Mouse (Mus musculus) embryonic facial prominence, embryonic 12.5 days (tissue): ENCODE data around the gene Scn8a. TPM values are rescaled to one million over a fixed set of nuclear protein-coding genes. Genes with fewer than 3 reads are reported as not detected.

Experiments
- ATAC-seq: fragments of 200-750 bp; cut with Nextera tagmentation; 2 replicates; pipeline ENCODE4 v1.8.0; 2017; ENCODE audit not compliant: insufficient number of reproducible peaks, insufficient read depth, low FRiP score, low TSS enrichment
- H3K27ac ChIP-seq: fragments of 300-500 bp; sonication (generic); 2 replicates; pipeline ENCODE4 v1.5.1; 2016; ENCODE audit warnings: mild to moderate bottlenecking
- H3K27me3 ChIP-seq: fragments of 300-500 bp; sonication (generic); 2 replicates; pipeline ENCODE4 v1.6.1; 2016; ENCODE audit warnings: mild to moderate bottlenecking, moderate library complexity
- H3K36me3 ChIP-seq: fragments of 300-500 bp; sonication (generic); 2 replicates; pipeline ENCODE4 v1.6.1; 2016; ENCODE audit warnings: mild to moderate bottlenecking
- H3K4me1 ChIP-seq: fragments of 300-500 bp; sonication (generic); 2 replicates; pipeline ENCODE4 v1.6.1; 2016
- H3K4me2 ChIP-seq: fragments of 300-500 bp; sonication (generic); replicated peaks from 2 replicates; pipeline ENCODE4 v1.6.1; 2016; ENCODE audit warnings: mild to moderate bottlenecking, moderate library complexity
- H3K4me3 ChIP-seq: fragments of 300-500 bp; sonication (generic); 2 replicates; pipeline ENCODE4 v1.5.1; 2016; ENCODE audit warnings: mild to moderate bottlenecking
- H3K9ac ChIP-seq: fragments of 300-500 bp; sonication (generic); 2 replicates; pipeline ENCODE4 v1.6.1; 2016; ENCODE audit warnings: mild to moderate bottlenecking, moderate library complexity
- H3K9me3 ChIP-seq: fragments of 300-500 bp; sonication (generic); 2 replicates; pipeline ENCODE4 v1.6.1; 2016; ENCODE audit warnings: mild to moderate bottlenecking, moderate library complexity
- WGBS: fragments of 180-500 bp; shearing (Covaris S2); methylation state at CpG from one replicate; pipeline ENCODE4 v1.1.7; 2016; 5-methylcytosine and 5-hydroxymethylcytosine counted together
- polyA plus RNA-seq: library from polyadenylated mRNA; unstranded; fragments of >200 nt; fragmentation: Nextera tagmentation; extraction: Ambion mirVana; gene quantifications from 2 replicates; pipeline ENCODE4 v1.2.1, GENCODE M21; 2016

Scn8a gene
- polyA plus RNA-seq, 1 experiment from 2014 or later: 11.7 TPM

DNA sequence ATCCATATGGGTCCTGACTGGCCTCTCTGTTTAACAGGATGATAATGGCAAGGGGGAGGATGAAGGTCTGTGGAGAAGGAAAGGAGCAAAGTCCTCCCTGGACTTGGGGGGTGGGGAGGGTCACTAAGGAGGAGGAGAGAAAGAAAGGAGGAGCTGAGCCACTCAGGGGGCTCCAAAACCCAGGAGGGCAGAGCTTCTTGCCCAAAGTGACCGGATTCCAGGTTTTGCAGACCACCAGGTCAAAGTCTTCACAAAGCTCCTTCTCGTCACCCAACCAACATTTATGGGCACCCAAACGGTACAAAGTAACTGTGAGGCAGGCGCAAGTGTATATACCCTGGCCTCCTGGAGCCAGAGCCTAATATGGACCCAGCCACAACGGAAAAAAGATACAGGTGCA lies 206.0 kb downstream of the Scn8a start:
- Histone ChIP-seq H3K4me2 (peak overlapping the region; percentile 90), H3K4me3 (peak overlapping the region; percentile 95), H3K27me3 (no peaks in the 10 kb centered on the region), H3K4me1 (peaks cover 60% of the 10 kb centered on the region), H3K36me3 (no peaks in the 10 kb centered on the region), H3K9ac (no peak overlapping the region), H3K9me3 (no peaks in the 10 kb centered on the region), H3K27ac (peak overlapping the region; percentile 46; the same call in 1 of the 2 replicates)
- WGBS: 21% methylated on average over 5 of the region's 5 CpGs
- no peak for ATAC-seq

DNA sequence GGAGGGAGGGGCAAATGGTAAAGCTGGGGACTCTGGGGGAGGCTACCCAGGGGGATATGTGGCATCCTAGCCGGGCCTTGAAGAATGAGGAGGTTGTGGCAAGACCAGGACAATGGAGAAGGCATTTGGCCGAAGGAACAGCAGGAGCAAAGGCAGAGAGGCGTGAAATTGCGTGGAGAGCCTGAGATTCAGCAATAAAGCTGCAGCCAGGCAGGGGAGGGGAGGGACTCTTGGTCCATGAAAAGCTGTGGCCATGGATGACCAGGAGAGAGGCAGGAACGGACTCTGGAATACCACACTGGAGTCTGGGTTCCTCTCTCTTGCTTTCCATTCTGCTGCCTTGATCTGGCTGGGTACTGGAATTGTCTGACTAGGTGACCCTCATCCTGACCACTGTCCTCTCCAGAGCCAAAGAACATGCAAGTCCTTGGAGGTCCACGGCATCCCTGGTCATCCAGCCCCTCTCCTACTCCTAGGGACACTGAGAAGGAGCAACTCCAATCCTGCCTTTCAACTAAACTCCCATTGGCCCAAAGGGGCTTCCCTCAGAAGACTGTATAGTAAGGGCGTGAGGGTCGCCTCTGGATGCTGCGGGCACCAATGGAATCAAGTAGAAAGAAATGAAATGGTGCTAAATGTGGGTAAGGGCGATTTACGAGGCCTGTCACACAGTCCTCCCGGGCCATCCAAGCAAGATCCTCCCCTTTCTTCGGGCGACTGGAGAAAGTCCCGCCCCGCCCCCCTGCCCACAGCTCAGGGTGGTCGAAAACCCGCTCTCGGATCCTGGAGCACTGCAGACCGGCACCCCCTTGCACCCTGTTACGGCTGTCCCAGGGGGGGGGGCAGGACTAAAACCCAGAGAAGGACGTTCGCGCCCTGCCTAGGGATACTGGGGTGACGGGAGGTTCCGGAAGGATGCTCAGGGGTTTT lies 206.7 kb downstream of the Scn8a start:
- peak overlapping the region; percentile 46; the same call in 1 of the 2 replicates for H3K27ac ChIP-seq
- peaks cover 58% of the 10 kb centered on the region for H3K4me1 ChIP-seq
- peak overlapping the region; percentile 94 for H3K9ac ChIP-seq
- H3K4me2 ChIP-seq: peak overlapping the region; percentile 90
- no peaks in the 10 kb centered on the region for H3K27me3 ChIP-seq
- ATAC-seq: 0 out of 2 replicates have a peak, but pooled peaks have one; percentile 13
- no peaks in the 10 kb centered on the region for H3K36me3 ChIP-seq
- WGBS: 4% methylated on average over 26 of the region's 26 CpGs
- H3K4me3 ChIP-seq: peak overlapping the region; percentile 95
- no peaks in the 10 kb centered on the region for H3K9me3 ChIP-seq

DNA sequence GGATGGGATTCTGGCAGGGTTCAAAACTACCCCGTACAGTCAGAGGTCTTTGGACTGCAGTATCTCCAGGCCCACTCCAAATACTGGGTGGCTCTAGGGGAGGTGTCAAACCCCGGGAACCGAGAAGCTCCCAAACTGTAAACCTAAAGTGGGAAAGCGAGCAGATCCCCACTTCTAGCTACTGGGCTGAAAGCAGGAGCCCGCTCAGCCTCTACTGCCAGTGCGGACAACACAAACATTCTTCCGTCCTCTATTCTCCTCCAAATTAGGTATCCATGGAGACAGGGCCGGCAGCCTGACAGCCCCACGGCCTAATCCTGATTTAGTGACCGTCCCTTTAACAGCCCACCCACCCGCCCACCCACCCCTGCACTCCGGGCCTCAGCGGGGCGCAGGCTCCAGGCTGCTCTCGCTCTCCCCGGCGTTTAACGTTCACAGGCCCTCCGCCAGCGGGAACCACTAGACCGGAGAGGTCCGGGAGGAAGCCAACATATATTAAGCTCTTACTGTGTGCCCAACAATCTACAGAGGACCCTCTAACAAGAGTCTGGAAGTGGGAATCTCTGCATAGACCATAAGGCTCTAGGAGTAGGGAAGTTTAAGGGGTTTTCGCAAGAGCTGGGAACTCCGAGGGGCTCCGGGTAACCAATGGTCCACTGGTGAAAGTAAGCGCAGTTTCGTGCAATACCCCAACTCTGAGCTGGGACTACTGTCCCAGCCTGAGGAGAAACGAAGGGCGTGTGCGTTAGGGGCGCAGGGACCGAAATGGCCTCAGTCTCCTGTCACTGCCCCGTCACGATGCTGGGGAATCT lies 207.5 kb downstream of the Scn8a start:
- WGBS: under 1% methylated on average over 33 of the region's 34 CpGs

DNA sequence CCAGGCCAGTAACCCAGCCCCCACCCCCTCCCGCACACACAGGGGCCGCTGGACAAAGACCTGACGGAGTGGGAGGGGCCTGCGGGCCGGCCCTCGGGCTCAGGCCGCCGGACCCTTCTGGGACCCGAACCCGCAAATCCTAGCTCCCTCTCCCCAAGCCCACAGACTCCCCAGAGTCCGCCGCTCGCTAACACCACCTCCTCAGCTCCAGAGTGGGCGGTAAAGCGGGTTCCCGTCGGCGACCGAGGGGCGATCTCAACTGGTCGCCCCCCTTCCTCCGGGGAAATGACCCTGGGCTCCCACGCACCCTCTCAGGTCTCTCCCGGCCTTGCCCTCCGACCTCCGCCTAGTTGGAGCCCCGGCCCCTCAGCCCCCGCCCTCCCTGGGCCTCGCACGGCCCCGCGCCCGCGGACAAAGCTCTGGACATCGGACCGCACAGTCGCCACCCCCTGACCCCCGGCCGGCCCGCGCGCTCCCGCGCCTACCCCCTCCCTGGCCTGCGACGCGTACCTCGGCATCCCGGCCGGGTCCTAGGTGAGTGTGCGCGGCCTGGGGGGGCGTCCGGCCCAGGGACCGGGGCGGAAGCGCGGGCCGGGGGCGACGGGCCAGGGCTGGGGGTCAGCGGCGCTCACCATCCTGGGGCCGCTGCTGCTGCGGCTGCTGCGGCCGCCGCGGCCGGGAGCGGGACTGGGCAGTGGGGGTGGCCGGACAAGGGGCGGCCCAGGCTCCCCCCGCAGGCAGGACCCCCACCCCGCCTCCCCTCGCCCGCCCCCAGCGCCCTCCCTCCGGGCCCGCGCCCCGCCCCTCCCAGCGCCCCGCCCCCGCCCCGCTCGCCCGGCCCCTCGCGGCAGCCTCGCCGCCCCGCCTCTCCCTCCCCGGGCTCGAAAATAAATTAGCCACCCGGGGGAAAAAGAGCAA lies 208.4 kb downstream of the Scn8a start, which contains the start of gene Fignl2:
Gene Fignl2, minus strand, starts transcription at position 755 of the 918 bp plus-strand sequence.
- H3K4me3 ChIP-seq: peak within 1 kb of the TSS; percentile 95
- peak within 1 kb of the TSS; percentile 90 for H3K27ac ChIP-seq
- peak within 1 kb of the TSS; percentile 90 for H3K4me2 ChIP-seq
- H3K4me1 ChIP-seq: peaks cover 62% of the 10 kb centered on the region
- H3K9me3 ChIP-seq: no peaks in the 10 kb centered on the region
- no peaks in the 10 kb centered on the region for H3K27me3 ChIP-seq
- peak within 1 kb of the TSS; percentile 94 for H3K9ac ChIP-seq
- WGBS: under 1% methylated on average over 73 of the region's 96 CpGs
- H3K36me3 ChIP-seq: no peaks in the 10 kb centered on the region
- no peak for ATAC-seq

More for the DNA sequence above, 207.5 kb downstream of the Scn8a start:
- Histone ChIP-seq H3K4me2 (peak overlapping the region; percentile 90), H3K27ac (peak overlapping the region; percentile 90), H3K27me3 (no peaks in the 10 kb centered on the region), H3K4me1 (peaks cover 64% of the 10 kb centered on the region), H3K9ac (peak overlapping the region; percentile 94), H3K9me3 (no peaks in the 10 kb centered on the region), H3K4me3 (peak overlapping the region; percentile 95), H3K36me3 (no peaks in the 10 kb centered on the region)
- no peak for ATAC-seq

DNA sequence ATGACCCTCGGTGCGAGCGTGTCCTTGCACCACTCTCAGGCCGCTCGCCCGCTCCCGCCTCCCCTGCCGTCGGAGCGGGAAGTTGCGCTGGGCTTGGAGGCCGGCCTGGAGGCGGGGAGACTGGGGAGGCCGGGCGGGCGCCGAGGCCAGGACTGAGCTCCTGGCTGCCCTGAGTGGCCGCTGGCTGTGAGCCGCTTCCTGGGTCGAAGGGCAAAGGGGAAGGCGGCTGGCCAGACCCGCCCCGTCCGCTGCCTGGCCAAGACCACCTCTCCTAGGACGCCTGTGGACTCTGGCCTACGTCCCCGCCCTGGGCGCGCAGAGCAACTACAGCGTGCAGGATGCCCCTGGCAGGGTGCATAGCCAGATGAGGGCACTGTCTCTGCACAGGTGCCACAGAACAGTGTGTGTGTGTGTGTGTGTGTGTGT lies 209.1 kb downstream of the Scn8a start:
- peak overlapping the region; percentile 94 for H3K9ac ChIP-seq
- no peaks in the 10 kb centered on the region for H3K36me3 ChIP-seq
- H3K27me3 ChIP-seq: no peaks in the 10 kb centered on the region
- peaks cover 57% of the 10 kb centered on the region for H3K4me1 ChIP-seq
- peak overlapping the region; percentile 90 for H3K4me2 ChIP-seq
- peak overlapping the region; percentile 90 for H3K27ac ChIP-seq
- no peaks in the 10 kb centered on the region for H3K9me3 ChIP-seq
- ATAC-seq: peak; percentile 57; the same call in 1 of the 2 replicates
- H3K4me3 ChIP-seq: peak overlapping the region; percentile 95
- under 1% methylated on average over 28 of the region's 30 CpGs for WGBS

DNA sequence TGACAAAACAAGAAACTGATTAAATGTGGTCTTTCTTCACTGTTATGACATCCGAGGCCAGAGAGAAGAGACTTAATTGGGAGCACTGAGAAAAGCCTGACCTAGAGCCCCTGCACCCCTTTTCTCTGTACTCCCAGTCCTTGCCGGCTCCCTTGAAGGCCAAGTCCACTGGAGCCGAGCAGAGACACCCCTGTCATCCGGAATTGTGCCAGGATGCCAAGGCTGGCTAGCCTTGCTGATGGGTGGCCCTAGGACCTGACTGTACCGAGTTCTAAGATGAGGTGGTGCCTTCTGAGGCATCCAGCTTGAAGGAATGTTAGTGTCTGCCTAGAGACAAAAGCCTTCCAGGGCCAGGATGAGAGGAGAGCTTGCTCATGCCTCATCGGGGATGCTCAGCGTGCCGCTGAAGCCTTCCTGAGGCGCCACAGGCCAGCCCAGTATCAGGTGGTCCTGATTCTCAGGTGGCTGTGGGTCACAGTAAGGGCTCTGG lies 210.4 kb downstream of the Scn8a start:
- Histone ChIP-seq H3K4me3 (no peak overlapping the region), H3K36me3 (no peaks in the 10 kb centered on the region), H3K4me1 (peaks cover 51% of the 10 kb centered on the region), H3K9me3 (no peaks in the 10 kb centered on the region), H3K27ac (no peak overlapping the region), H3K4me2 (no peak overlapping the region), H3K27me3 (no peaks in the 10 kb centered on the region), H3K9ac (no peak overlapping the region)
- no peak for ATAC-seq
- WGBS: 76% methylated on average over 9 of the region's 9 CpGs

DNA sequence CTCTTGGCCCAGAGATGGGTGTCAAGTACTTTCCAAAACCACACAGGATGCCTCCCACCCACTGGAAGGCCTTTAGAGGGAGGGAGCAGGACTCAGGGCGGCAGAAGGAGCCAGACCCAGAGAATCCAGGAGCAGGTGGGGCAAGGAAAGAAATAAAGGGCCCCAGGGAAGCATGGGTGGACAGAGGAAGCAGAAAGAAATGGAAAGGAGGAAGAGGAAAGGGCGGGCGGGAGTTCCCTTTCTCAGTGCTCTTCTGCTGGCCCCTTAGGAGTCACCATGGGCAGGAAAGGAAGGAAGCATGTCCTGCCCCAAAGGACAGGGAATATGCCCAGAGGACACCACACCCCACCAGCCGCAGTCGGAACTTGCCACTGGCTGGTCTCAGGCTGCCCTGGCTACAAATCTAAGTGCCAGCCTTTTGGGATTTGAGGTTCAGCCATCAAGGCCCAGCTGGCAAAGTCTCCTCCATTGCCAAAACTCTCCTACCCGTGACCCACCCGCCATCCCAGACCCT lies 211.4 kb downstream of the Scn8a start:
- no peaks in the 10 kb centered on the region for H3K36me3 ChIP-seq
- no peak overlapping the region for H3K9ac ChIP-seq
- WGBS: 60% methylated on average over 7 of the region's 7 CpGs
- no peak overlapping the region for H3K4me2 ChIP-seq
- H3K27me3 ChIP-seq: no peaks in the 10 kb centered on the region
- H3K27ac ChIP-seq: peak overlapping the region; percentile 69; the same call in 1 of the 2 replicates
- H3K4me1 ChIP-seq: peaks cover 40% of the 10 kb centered on the region
- no peaks in the 10 kb centered on the region for H3K9me3 ChIP-seq
- no peak for ATAC-seq
- H3K4me3 ChIP-seq: no peak overlapping the region

DNA sequence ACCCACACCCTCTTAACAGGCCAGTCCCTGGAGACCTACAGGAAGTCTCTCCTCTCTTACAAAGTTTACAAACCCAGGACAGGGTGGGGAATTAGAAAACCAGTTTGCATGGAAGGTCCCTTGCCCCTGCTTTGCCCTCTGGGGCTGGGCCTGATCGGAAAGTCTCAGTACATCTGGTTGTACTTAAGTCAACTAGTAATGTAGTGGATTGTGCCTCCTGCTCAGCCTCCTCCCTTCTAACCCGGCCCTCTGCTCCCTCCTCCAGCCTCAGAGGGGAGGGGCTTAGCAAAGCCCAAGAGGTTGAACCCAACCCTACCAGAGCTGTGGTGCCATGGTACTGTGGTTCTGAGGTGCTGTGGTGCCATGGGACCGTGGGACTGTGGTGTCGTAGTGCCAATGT lies 212.6 kb downstream of the Scn8a start:
- no peaks in the 10 kb centered on the region for H3K9me3 ChIP-seq
- 42% methylated on average over 4 of the region's 4 CpGs for WGBS
- peak overlapping the region; percentile 69 for H3K27ac ChIP-seq
- H3K4me2 ChIP-seq: 0 out of 2 replicates have a peak overlapping the region, but pooled peaks have one; percentile 2
- no peaks in the 10 kb centered on the region for H3K27me3 ChIP-seq
- ATAC-seq: peak; percentile 57
- no peak overlapping the region for H3K9ac ChIP-seq
- H3K4me1 ChIP-seq: peaks cover 29% of the 10 kb centered on the region
- H3K4me3 ChIP-seq: no peak overlapping the region
- no peaks in the 10 kb centered on the region for H3K36me3 ChIP-seq

DNA sequence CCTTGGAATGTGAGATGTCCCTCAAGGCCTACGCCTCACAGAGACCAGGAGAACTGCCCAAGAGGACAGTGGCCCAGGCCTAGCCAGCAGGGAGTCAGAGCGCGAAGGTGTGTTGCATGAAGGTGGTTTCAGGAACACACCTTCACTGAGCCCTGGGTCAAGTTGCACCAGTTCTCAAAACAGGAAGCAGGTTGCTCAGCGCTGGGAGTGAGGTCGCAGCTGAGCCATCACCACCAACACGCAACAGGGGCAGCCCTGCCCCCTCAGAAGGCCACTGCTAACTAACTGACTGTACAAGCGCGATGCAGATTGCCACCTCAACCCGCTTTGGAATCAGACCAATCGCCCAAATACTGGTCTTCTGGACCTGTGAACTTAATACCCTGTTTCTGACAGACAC lies 214.8 kb downstream of the Scn8a start:
- peaks cover 25% of the 10 kb centered on the region for H3K4me1 ChIP-seq
- no peak overlapping the region for H3K4me3 ChIP-seq
- H3K9me3 ChIP-seq: no peaks in the 10 kb centered on the region
- H3K36me3 ChIP-seq: no peaks in the 10 kb centered on the region
- no peak overlapping the region for H3K9ac ChIP-seq
- ATAC-seq: no peak
- WGBS: 68% methylated on average over 10 of the region's 10 CpGs
- no peak overlapping the region for H3K4me2 ChIP-seq
- no peaks in the 10 kb centered on the region for H3K27me3 ChIP-seq
- no peak overlapping the region for H3K27ac ChIP-seq

DNA sequence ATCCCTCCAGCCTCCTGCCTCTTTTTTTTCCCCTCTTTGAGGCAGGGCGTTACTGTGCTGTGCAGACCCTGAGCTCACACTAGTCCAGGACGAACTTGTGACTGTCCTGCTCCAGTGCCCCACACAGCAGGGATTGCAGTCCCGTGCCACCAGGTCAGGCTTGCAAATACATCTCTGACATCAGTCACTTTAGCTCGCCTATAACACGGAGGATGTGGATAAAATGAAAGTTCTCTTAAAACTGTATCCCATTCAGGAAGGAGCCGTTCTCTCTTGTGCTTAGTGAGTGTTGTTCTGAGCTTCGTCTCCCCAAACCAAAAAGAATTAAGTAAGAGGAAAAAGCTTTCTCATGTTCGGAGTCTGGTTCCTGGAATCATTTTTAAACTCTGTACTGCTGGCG lies 216.8 kb downstream of the Scn8a start:
- ATAC-seq: no peak
- peak overlapping the region; percentile 31; the same call in 1 of the 2 replicates for H3K27ac ChIP-seq
- no peaks in the 10 kb centered on the region for H3K36me3 ChIP-seq
- no peaks in the 10 kb centered on the region for H3K9me3 ChIP-seq
- H3K4me3 ChIP-seq: no peak overlapping the region
- H3K9ac ChIP-seq: no peak overlapping the region
- no peak overlapping the region for H3K4me2 ChIP-seq
- peaks cover 14% of the 10 kb centered on the region for H3K4me1 ChIP-seq
- 67% methylated on average over 9 of the region's 9 CpGs for WGBS
- no peaks in the 10 kb centered on the region for H3K27me3 ChIP-seq
